In genomic region chr5:92130040-92130682, GRCm38 (mm10) we compare ENCODE assay signal across 1 mouse cellular context.
TF ChIP-seq lines count a peak whose summit lies in the region.

No protein-coding gene starts in this region.

TF ChIP-seq in MEL, 35 proteins besides CTCF, POLR2A, EP300 and RAD21 (continued from another document):
- no peak for TF ChIP-seq E2F4 (IDR thresholded peaks at IDR 0.05; ENCODE audit: borderline replicate concordance, low read depth, low read length)
- TF ChIP-seq TBP (IDR thresholded peaks at IDR 0.05; ENCODE audit: low read depth, low read length): no peak
- no peak for TF ChIP-seq MAX (IDR thresholded peaks at IDR 0.05; ENCODE audit: low read length)
- TF ChIP-seq BHLHE40 (IDR thresholded peaks at IDR 0.05; ENCODE audit: borderline replicate concordance, low read depth, low read length): 0 out of 2 replicates have a peak, but pooled peaks have one; percentile 8
- peak; percentile 30; the same call in 1 of the 2 replicates for TF ChIP-seq SMC3 (IDR thresholded peaks at IDR 0.05; ENCODE audit: low read depth, low read length)
- TF ChIP-seq JUND (IDR thresholded peaks at IDR 0.05; ENCODE audit: low read depth, low read length): peak; percentile 58; the same call in 1 of the 2 replicates
- TF ChIP-seq TAL1 (IDR thresholded peaks at IDR 0.05; ENCODE audit: low read length): no peak
- TF ChIP-seq MEF2A (IDR thresholded peaks at IDR 0.05; ENCODE audit: extremely low read depth, insufficient replicate concordance, low read depth, low read length, poor library complexity, severe bottlenecking): peak; percentile 80; the same call in 1 of the 2 replicates
- TF ChIP-seq RCOR1 (IDR thresholded peaks at IDR 0.05; ENCODE audit: low read depth, low read length): peak; percentile 58; the same call in 1 of the 2 replicates
- no peak for TF ChIP-seq UBTF (IDR thresholded peaks at IDR 0.05; ENCODE audit: borderline replicate concordance, insufficient read depth, low read depth, low read length)
- no peak for TF ChIP-seq MXI1 (IDR thresholded peaks at IDR 0.05; ENCODE audit: low read depth, low read length)
- TF ChIP-seq GABPA (IDR thresholded peaks at IDR 0.05; ENCODE audit: low read depth, low read length): no peak
- peak; percentile 61; the same call in 1 of the 2 replicates for TF ChIP-seq ELF1 (IDR thresholded peaks at IDR 0.05; ENCODE audit: low read depth, low read length)
- peak; percentile 82 for TF ChIP-seq MAFK (IDR thresholded peaks at IDR 0.05; ENCODE audit: borderline replicate concordance, low read depth, low read length)
- no peak for TF ChIP-seq NRF1 (IDR thresholded peaks at IDR 0.05; ENCODE audit: insufficient read depth, low read depth, low read length, poor library complexity, severe bottlenecking)
- no peak for TF ChIP-seq MAZ (IDR thresholded peaks at IDR 0.05; ENCODE audit: low read depth, low read length)
- TF ChIP-seq ZC3H11A (IDR thresholded peaks at IDR 0.05; ENCODE audit: low read depth, low read length): no peak
- TF ChIP-seq MYB (IDR thresholded peaks at IDR 0.05; ENCODE audit: low read depth, low read length): no peak; the same call in 1 of the 2 replicates
- no peak for TF ChIP-seq POLR2AphosphoS5 (IDR thresholded peaks at IDR 0.05; ENCODE audit: borderline replicate concordance, low read depth, low read length)
- TF ChIP-seq USF2 (IDR thresholded peaks at IDR 0.05; ENCODE audit: borderline replicate concordance in 1 of 2, insufficient read depth in 1 of 2, low read depth in 1 of 2, low read length in 2 of 2): no peak
- no peak for TF ChIP-seq CHD2 (IDR thresholded peaks at IDR 0.05; ENCODE audit: low read length)
- peak; percentile 88 for TF ChIP-seq ZKSCAN1 (IDR thresholded peaks at IDR 0.05; ENCODE audit: low read depth, low read length)
- TF ChIP-seq USF1 (IDR thresholded peaks at IDR 0.05; ENCODE audit: low read depth, low read length): no peak
- peak; percentile 99 for TF ChIP-seq ZNF384 (IDR thresholded peaks at IDR 0.05; ENCODE audit: low read depth, low read length)
- TF ChIP-seq GATA1 (IDR thresholded peaks at IDR 0.05; ENCODE audit: low read depth, low read length): peak; percentile 93
- no peak for TF ChIP-seq CHD1 (IDR thresholded peaks at IDR 0.05; ENCODE audit: low read depth, low read length)
TF ChIP-seq in MEL: peak in this region for 16.
